Mouse (Mus musculus): ENCODE measurements at regions not wholly inside any gene's neighbourhood (a gene's known extent, or its start where the extent isn't known, plus 50 kb on each side); places are given as distances from the start of the nearest gene placed in this dataset.

- no peak for DNase-seq (ENCODE audit: low spot score in 2 of 2)
Measured at GRCm38 (mm10) chr3:52546035-52546434, 277.9 kb downstream of the Foxo1 start.

DNA sequence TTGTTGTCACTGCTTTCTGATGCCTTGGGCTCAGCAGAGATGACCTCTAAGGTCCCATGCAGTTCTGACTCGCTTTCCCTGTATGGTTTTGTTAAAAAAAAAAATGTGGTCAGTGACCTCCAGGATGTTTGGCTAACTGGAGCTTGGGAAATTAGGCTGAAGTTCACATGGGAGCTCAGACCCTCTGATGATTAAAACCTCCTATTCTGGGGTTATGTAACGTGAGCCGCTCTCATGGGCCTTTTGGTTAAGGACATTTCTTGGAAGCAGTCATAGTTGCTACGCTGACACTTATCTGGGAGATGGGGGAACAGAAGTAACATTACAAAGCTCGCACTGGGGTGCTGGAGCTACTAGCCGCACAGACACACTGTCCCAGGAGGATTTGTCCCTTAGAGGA is 274.9 kb downstream of the Foxo1 start:
- no peak for DNase-seq (ENCODE audit: low spot score in 2 of 2)

- no peak for DNase-seq (ENCODE audit: low spot score in 2 of 2)
Measured at GRCm38 (mm10) chr3:52540862-52541380, 272.8 kb downstream of the Foxo1 start.

DNA sequence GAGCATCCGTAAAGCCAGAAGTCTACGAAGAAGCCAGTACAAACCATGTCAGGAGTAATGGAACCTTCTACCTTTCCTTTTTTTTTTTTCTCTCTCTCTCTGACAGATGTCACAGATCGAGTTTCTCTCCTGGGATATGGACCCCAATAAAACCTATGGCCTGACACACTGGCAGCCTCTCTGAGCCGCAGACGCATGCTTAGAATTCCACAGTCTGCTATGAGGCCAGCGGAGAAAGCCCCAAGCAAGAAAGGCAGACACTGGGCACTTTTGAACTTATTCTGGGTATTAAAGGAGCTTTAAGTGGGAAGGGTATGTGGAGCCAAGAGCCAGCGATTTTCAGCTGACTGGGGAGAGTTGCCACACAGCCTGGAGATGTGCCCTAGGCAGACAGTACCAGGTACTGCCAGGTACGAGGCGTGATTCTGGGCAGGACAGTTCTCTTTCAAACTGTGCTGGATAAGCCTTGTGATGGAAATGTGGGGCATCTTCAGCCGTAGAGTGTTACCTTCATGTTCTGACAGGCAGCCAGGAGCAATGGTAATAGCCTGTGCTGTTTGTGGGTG is 271.8 kb downstream of the Foxo1 start:
- no peak for DNase-seq (ENCODE audit: low spot score in 2 of 2)

DNA sequence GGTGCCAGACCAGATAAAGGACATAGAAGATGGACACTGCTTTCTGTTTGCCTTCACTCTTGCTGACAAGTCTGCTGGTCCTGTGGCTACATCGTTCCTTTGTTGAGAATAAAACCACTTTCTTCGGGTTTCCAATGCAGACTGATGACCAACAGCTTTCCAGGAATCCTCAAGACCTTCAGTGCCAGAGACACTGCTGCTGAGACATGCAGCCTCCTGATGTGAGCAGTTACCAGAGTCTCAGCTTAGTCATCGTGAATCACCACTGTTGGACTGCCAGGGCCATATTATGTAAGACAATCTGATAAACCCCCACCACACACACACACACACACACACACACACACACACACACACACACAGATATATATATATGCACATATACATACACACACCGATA is 270.2 kb downstream of the Foxo1 start:
- DNase-seq (ENCODE audit: low spot score in 2 of 2) = no peak

DNA sequence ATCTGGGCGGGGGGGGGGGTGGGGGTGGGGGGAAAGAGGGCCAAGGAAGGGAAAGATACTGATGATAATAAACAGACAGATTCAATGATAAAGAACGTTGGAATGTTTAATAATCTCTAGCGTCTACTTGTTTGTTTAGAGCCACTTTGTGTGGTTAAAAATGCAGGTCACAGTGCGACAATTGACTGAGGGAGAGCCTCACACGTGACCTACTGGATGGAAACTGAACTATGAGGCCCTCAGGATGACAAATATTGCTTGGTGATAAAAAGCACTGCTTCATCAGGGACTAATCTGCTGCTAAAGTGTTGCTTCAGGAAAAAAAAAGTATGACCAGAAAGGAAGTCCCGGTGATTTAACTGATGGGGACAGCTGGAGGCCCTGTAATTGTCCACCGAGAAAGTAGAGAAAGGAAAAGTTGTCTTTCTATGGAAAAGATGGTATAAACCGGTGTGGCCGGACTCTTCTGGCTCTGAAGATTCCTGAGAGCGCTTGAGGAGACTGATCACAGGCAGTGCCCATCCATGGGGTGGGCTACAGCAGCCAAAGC is 269.3 kb downstream of the Foxo1 start:
- DNase-seq (ENCODE audit: low spot score in 2 of 2) = no peak

DNA sequence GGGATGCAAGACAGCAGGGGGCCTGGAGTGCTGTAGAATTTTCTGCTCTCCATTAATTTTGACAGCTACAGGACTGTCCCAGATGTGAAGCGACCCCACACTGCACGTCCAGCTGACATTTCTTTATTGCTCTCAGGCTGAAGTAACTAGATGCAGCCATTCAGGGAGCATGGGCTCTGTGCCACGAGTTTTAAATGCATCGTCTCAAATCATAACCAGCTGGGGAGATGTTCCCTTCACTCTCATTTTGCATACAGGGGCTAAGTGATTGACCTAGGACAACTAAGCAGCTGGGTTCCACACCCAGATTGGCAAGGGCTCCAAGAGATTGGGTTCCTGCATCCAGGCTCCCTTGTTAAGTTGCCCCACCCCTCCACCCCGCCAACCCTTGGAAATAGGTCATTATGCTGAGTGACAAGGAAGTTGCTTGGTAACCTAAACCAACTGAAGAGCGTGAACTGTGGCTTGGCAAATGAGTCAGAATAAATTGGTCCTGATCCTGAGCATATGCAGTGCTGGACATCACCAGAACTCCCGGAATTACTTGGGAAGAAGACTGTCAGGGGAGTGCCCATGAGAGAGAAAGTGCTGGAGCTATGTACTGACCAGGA is 267.4 kb downstream of the Foxo1 start:
- no peak for DNase-seq (ENCODE audit: low spot score in 2 of 2)

DNA sequence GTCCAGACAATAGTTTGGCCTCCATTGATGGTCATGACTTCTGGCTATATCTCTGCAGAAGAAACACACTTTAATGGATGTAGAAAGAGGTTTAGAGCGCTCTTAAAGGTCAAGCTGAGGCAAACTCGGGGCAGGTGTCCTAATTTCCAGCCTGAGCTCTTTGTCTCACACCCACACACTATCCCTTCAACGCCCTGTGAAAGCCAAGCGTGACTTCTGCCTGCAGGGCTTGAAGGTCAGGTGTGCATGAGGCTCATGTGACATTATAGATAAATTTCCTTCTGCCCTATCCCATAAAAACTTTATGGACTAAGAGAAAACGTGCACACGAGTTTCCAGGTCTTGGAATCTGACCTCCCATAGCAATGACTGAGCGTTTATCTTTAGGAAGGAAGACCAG is 266.0 kb downstream of the Foxo1 start:
- DNase-seq (ENCODE audit: low spot score in 2 of 2) = no peak

DNA sequence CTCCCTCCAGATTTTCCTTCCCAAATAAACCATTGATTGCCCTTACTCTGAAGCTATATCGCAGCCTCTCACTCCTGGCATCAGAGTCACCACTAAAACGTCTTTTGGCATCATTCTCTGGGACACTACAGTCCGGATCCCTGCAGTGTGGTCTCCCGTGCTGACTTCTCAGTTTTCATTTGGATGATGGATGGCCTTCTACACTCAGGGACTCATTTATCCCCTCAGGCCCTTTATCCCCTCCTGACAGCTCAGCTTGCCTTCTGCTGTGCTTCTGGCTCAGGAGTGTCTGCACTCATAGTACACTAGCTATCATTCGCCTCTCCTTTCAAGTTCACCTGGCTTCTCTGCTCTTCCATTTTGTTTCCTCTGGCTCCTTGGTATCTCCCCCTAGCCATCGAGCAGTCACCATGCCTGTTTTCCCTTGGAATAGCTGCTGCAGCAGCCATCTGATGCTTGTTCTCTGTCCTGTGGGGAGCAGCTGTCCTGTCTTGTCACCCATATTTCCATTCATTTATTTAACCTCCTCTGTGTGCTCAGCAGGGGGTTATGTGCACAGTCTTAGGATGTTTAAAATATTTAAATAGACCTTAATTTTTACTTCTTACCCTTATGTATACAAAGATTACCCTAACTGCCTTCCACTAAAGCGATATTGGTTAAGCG is 263.7 kb downstream of the Foxo1 start:
- DNase-seq (ENCODE audit: low spot score in 2 of 2) = no peak

DNA sequence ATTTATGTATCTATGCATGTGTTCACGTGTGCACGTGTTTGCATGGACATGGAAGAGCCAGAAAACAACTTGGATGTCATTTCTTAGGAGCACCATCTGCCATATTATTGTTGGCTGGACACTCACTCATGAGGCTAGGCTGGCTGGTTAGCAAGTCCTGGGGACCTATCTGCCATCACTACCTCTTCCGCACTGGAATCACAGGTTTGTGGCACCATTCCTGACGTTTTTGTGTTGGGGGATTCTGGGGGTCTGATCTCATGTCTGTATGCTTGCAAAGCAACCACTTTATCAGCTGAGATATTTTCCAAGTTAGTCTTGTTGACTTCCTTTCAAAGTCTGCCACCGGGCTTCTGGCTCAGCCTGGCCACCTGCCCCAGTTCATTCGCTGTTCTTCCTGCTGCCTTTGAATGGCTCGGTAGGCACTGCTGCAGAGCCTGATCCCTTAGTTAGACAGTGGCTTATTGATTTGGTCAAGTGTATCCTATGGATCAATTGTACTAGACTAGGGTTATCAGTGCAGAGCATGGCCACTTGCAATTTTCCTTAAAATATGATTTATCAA is 262.4 kb downstream of the Foxo1 start:
- no peak for DNase-seq (ENCODE audit: low spot score in 2 of 2)

GRCm38 (mm10) chr3:52529136-52529535 is 261.0 kb downstream of the Foxo1 start:
- DNase-seq (ENCODE audit: low spot score in 2 of 2) = no peak

DNA sequence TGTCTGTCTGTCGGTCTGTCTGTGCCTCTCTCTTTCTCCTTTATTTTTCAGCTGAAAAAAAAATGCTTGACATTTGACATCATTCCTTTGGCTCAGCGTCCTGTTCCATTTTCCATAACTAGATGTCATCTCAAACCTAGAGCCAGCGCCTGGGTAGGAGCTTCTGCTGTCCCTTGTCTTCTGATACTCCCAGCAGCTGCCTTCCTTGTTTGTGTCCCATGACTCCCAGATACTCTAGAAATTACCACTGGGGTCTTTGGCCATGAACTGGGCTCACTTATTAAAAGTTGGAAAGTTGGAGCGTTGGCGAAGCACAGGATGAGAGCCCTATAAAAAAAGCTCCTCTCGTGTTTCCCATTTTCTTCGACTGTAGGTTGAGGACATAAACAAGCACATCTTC is 260.4 kb downstream of the Foxo1 start:
- DNase-seq (ENCODE audit: low spot score in 2 of 2) = no peak

GRCm38 (mm10) chr3:52527781-52528180 is 259.6 kb downstream of the Foxo1 start:
- no peak for DNase-seq (ENCODE audit: low spot score in 2 of 2)

DNA sequence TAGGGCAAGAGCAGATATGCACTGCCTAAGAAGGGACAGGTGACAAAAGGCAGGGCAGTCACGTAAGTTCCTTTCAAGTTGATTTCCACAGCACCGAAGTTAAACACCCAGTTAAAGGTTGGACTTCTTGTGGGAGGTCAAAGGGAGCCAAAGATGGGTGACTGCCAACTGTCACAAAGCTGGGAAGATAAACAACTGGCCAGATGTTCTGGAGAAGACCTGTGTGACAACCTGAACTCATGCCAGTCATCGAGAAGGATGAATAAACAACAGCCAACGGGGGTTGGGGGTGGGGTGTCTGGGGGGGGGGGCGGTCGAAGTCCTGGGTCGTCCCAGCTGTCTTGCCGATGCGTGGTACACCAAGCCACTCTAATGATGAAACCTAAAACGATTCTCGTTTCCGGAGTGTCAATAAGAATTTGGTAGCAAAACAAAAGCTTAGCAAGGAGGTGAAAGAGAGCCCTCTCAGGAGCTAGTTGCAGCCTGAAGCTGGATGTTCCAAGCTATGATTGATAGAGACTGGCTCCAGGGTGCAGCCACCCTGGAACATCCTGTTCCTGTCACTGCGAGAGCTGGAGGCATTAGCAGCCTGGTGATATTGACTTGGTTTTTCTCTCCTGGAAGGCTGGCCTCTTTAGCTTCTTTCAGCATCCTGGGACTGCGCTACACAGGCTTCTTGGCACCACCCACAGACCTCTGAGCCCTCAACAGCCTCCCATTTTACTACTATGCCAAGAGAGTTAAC is 259.0 kb downstream of the Foxo1 start:
- DNase-seq (ENCODE audit: low spot score in 2 of 2) = no peak

DNA sequence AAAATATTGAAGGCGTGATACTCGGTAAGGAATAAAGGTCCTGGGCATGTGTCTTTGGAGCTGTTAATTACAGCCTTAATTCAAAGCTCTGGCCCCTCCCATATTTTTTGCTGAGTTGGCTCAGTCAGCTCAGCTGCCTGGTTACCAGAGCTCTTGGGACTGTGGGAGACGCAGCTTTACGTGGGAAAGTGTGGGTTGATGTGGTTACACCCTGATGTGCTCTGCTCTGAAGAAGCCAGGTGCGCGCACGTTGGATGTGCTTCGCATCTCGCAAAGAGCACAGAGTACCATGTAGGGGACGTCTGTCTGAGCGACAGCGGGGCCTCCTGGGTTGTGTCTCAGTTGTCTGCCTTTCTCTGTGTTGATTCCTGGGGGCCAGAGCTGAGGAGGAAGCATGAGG is 254.8 kb downstream of the Foxo1 start:
- no peak for DNase-seq (ENCODE audit: low spot score in 2 of 2)

DNA sequence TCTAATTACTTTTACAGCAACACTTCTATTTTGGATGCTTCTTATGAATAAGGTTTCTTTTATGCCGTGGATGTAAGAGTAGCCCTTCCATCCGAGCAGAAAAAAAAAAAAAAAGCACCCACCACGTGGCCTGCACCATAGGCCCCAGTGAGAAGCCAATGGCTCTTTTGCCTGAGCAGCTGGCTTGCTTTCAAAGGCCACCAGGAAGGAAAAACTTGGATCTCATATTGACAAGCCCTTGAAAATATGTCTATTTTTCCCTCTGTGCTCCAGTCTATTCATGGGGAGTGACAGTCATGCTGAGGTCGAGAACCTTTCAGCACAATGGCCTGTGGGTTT is 252.4 kb downstream of the Foxo1 start:
- DNase-seq (ENCODE audit: low spot score in 2 of 2) = no peak

DNA sequence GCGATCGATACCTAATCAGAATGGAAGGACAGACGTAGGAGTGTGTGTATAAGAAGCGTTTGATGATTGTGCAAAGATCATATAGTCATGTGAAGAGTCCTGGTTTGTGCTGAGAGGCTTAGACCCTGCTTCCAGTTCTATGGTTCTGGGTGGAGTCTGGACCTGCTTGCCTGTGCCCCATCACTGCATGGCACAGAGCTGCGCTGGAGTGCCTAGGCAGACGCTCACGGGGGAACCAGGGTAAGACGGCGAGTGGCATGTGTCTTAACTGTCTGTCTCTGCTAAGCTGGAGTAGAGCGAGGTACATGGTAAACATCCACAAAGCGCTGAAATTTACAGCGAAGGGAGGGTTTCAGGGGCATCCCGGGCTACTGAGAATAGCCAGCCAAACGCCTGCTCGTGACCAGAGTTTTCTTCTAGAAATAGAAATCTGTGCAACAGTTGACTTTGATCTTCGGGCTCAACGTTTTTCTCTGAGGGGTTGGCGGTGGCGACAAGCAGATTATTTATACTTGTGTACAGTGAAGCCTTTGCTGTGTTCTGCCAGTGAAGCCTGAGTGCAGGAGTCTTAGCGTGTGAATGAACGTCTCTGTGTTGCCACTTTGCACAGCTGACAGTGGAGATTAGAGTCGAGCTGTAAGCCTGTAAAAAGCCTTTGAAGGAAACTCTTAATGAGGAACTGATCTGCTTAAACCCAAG is 251.9 kb downstream of the Foxo1 start:
- no peak for DNase-seq (ENCODE audit: low spot score in 2 of 2)

GRCm38 (mm10) chr3:52517808-52518207 is 249.7 kb downstream of the Foxo1 start:
- DNase-seq (ENCODE audit: low spot score in 2 of 2) = no peak

GRCm38 (mm10) chr3:52516691-52517090 is 248.6 kb downstream of the Foxo1 start:
- no peak for DNase-seq (ENCODE audit: low spot score in 2 of 2)

GRCm38 (mm10) chr3:52512761-52513160 is 244.6 kb downstream of the Foxo1 start:
- no peak for DNase-seq (ENCODE audit: low spot score in 2 of 2)

- DNase-seq (ENCODE audit: low spot score in 2 of 2) = no peak
Measured at GRCm38 (mm10) chr3:52511549-52511948, 243.4 kb downstream of the Foxo1 start.

Data from cerebellum, postnatal 4 days (tissue).